Mouse (Mus musculus) erythroblast, adult 5-6 weeks (primary cell): ENCODE results near the gene Kcnj4. TPM values are rescaled to one million over a fixed set of nuclear protein-coding genes. Genes with fewer than 3 reads are reported as not detected.
"Not testable (repeated sequence)": the region's sequence is repeated elsewhere in the genome, so short reads cannot be mapped to it uniquely, and the experiment has no call there.

Experiments
- ATAC-seq: replicated peaks from 2 replicates; pipeline ENCODE4 v1.8.0; 2016; ENCODE audit warnings: moderate number of reproducible peaks, mild to moderate bottlenecking, moderate TSS enrichment, inconsistent platforms; ENCODE audit not compliant: poor library complexity, low FRiP score, severe bottlenecking
- total RNA-seq, 2 experiments: library from RNA; stranded (forward) in 1 of 2; stranded (reverse) in 1 of 2; fragments of 150-400 nt in 1 of 2; fragments of 200-764, 138-1000 nt in 1 of 2; gene quantifications; 2 replicates each; pipeline versions ENCODE4 v1.2.3 to v1.2.4; 2015 to 2017; ENCODE audit warnings: low replicate concordance in 2 of 2

Gene Kcnj4
- total RNA-seq, 2 experiments from 2014 or later: not detected

- ATAC-seq: no peak
These were observed 35.5 kb downstream of the Kcnj4 start for GRCm38 (mm10) chr15:79469577-79469976.

- peak; percentile 85 for ATAC-seq
These were observed 38.3 kb downstream of the Kcnj4 start for GRCm38 (mm10) chr15:79466601-79467286.

GRCm38 (mm10) chr15:79456546-79456945, 48.5 kb downstream of the Kcnj4 start:
- ATAC-seq: no peak

- ATAC-seq: not testable (repeated sequence)
These were observed 48.9 kb downstream of the Kcnj4 start for GRCm38 (mm10) chr15:79456104-79456503.

- ATAC-seq: no peak
These were observed 49.8 kb downstream of the Kcnj4 start, which contains the start of gene Csnk1e for GRCm38 (mm10) chr15:79455106-79455810. Gene Csnk1e (minus strand): TSS chr15:79455566.

GRCm38 (mm10) chr15:79453831-79454230, 51.2 kb downstream of the Kcnj4 start:
- no peak for ATAC-seq

GRCm38 (mm10) chr15:79448041-79448440, 57.0 kb downstream of the Kcnj4 start:
- no peak for ATAC-seq

GRCm38 (mm10) chr15:79445786-79446654, 59.0 kb downstream of the Kcnj4 start:
- ATAC-seq: no peak

GRCm38 (mm10) chr15:79443856-79444410, 61.1 kb downstream of the Kcnj4 start:
- no peak for ATAC-seq

GRCm38 (mm10) chr15:79442961-79443518, 62.0 kb downstream of the Kcnj4 start:
- ATAC-seq: no peak

- ATAC-seq: no peak
These were observed 62.8 kb downstream of the Kcnj4 start for GRCm38 (mm10) chr15:79442257-79442611.

GRCm38 (mm10) chr15:79441331-79442256, 63.4 kb downstream of the Kcnj4 start:
- no peak for ATAC-seq

GRCm38 (mm10) chr15:79440651-79441330, 64.2 kb downstream of the Kcnj4 start:
- ATAC-seq: no peak

GRCm38 (mm10) chr15:79440223-79440622, 64.8 kb downstream of the Kcnj4 start:
- no peak for ATAC-seq

GRCm38 (mm10) chr15:79439386-79439785, 65.7 kb downstream of the Kcnj4 start:
- ATAC-seq: no peak

- no peak for ATAC-seq
These were observed 66.2 kb downstream of the Kcnj4 start for GRCm38 (mm10) chr15:79438816-79439215.

- ATAC-seq: no peak
These were observed 66.7 kb downstream of the Kcnj4 start for GRCm38 (mm10) chr15:79438209-79438810.
